Mouse (Mus musculus): ENCODE results near the gene Gcn1l1.

- TF ChIP-seq POLR2A (IDR thresholded peaks at IDR 0.05; ENCODE audit: borderline replicate concordance, extremely low read depth, insufficient read depth, insufficient read length, poor library complexity, severe bottlenecking), result no peak
- TF ChIP-seq CTCF (IDR thresholded peaks at IDR 0.05; ENCODE audit: borderline replicate concordance, extremely low read depth, insufficient read depth, insufficient read length), result no peak
Measured at GRCm38 (mm10) chr5:115524471-115524870, 40.6 kb upstream of the Gcn1l1 start.
